Mouse (Mus musculus) MEL (cell line): ENCODE measurements around the gene 1190007I07Rik. TPM values are rescaled to one million over a fixed set of nuclear protein-coding genes. Genes with fewer than 3 reads are reported as not detected.

ENCODE experiments used
- DNase-seq: peaks from one replicate; pipeline ENCODE4 v3.0.0; 2011; ENCODE audit warnings: low read depth, low spot score
- H3K27ac ChIP-seq: 2 replicates; pipeline ENCODE4 v1.5.1; 2012; ENCODE audit warnings: low read depth, mild to moderate bottlenecking, control low read depth, low read length, moderate library complexity; ENCODE audit not compliant: control insufficient read depth
- H3K27me3 ChIP-seq, 2 experiments: fragments of 150-350 bp in 1 of 2; sonication (generic) in 1 of 2; 2 replicates each; pipeline ENCODE4 v1.6.1; 2012; ENCODE audit warnings: low read length in 2 of 2, mild to moderate bottlenecking in 2 of 2, improper control_type of control experiment in 1 of 2, moderate library complexity in 1 of 2; ENCODE audit not compliant: insufficient read depth in 2 of 2, control insufficient read depth in 1 of 2
- H3K36me3 ChIP-seq, 2 experiments: 2 replicates each; pipeline ENCODE4 v1.6.1; 2012 to 2014; ENCODE audit warnings: low read length in 2 of 2, improper control_type of control experiment in 1 of 2, inconsistent platforms in 1 of 2, mild to moderate bottlenecking in 1 of 2; ENCODE audit not compliant: insufficient read depth in 2 of 2, control insufficient read depth in 1 of 2
- H3K4me1 ChIP-seq, 2 experiments: fragments of 150-350 bp in 1 of 2; sonication (generic) in 1 of 2; 2 replicates each; pipeline ENCODE4 v1.6.1; 2012; ENCODE audit warnings: low read length in 2 of 2, improper control_type of control experiment in 1 of 2, mild to moderate bottlenecking in 1 of 2; ENCODE audit not compliant: insufficient read depth in 2 of 2, control insufficient read depth in 1 of 2
- H3K4me3 ChIP-seq, 2 experiments: fragments of 150-350 bp in 1 of 2; sonication (generic) in 1 of 2; 2 replicates each; pipeline ENCODE4 v1.5.1; 2012; ENCODE audit warnings: low read depth in 2 of 2, low read length in 2 of 2, mild to moderate bottlenecking in 2 of 2, moderate library complexity in 2 of 2, control low read depth in 1 of 2, improper control_type of control experiment in 1 of 2; ENCODE audit not compliant: control insufficient read depth in 1 of 2, insufficient read depth in 1 of 2
- H3K79me2 ChIP-seq: 2 replicates; pipeline ENCODE4 v1.6.1; 2012; ENCODE audit warnings: mild to moderate bottlenecking, low read length, moderate library complexity; ENCODE audit not compliant: control insufficient read depth, poor library complexity, insufficient read depth
- H3K9ac ChIP-seq: 2 replicates; pipeline ENCODE4 v1.6.1; 2012; ENCODE audit warnings: low read depth, mild to moderate bottlenecking, control low read depth, low read length, moderate library complexity; ENCODE audit not compliant: control insufficient read depth, poor library complexity, severe bottlenecking
- H3K9me3 ChIP-seq: fragments of 150-350 bp; sonication (generic); replicated peaks from 2 replicates; pipeline ENCODE4 v1.6.1; 2012; ENCODE audit warnings: mild to moderate bottlenecking, low read length, improper control_type of control experiment, moderate library complexity; ENCODE audit not compliant: insufficient read depth
- CHD2 ChIP-seq: IDR thresholded peaks from 2 replicates; pipeline ENCODE4 v1.6.1; 2011; ENCODE audit warnings: low read length, improper control_type of control experiment
- CTCF ChIP-seq, 3 experiments: IDR thresholded peaks in 2 of 3; conservative IDR thresholded peaks in 1 of 3; 2 replicates each; pipeline ENCODE4 v1.5.1; 2011 to 2012; ENCODE audit warnings: low read length in 3 of 3, low read depth in 2 of 3, mild to moderate bottlenecking in 2 of 3, improper control_type of control experiment in 1 of 3, inconsistent platforms in 1 of 3, mixed read lengths in 1 of 3, moderate library complexity in 1 of 3; ENCODE audit not compliant: control insufficient read depth in 1 of 3, insufficient read depth in 1 of 3, poor library complexity in 1 of 3, severe bottlenecking in 1 of 3
- ETS1 ChIP-seq: IDR thresholded peaks from 2 replicates; pipeline ENCODE4 v1.6.1; 2012; ENCODE audit warnings: low read depth, mild to moderate bottlenecking, inconsistent platforms, low read length, improper control_type of control experiment, moderate library complexity
- HCFC1 ChIP-seq: IDR thresholded peaks from 2 replicates; pipeline ENCODE4 v1.6.1; 2012; ENCODE audit warnings: low read depth, mild to moderate bottlenecking, inconsistent platforms, low read length, improper control_type of control experiment, moderate library complexity
- MAZ ChIP-seq: IDR thresholded peaks from 2 replicates; pipeline ENCODE4 v1.6.1; 2012; ENCODE audit warnings: low read depth, mild to moderate bottlenecking, inconsistent platforms, low read length, improper control_type of control experiment
- MXI1 ChIP-seq: IDR thresholded peaks from 2 replicates; pipeline ENCODE4 v1.6.1; 2011; ENCODE audit warnings: mild to moderate bottlenecking, low read depth, low read length, improper control_type of control experiment
- MYC ChIP-seq: IDR thresholded peaks from 2 replicates; pipeline ENCODE4 v1.6.1; 2011; ENCODE audit warnings: low read depth, mild to moderate bottlenecking, low read length, improper control_type of control experiment, moderate library complexity
- POLR2AphosphoS5 ChIP-seq: IDR thresholded peaks from 2 replicates; pipeline ENCODE4 v1.6.1; 2012; ENCODE audit warnings: low read depth, borderline replicate concordance, mild to moderate bottlenecking, inconsistent platforms, low read length, moderate library complexity, mixed read lengths
- SMC3 ChIP-seq: IDR thresholded peaks from 2 replicates; pipeline ENCODE4 v1.6.1; 2011; ENCODE audit warnings: low read depth, low read length, improper control_type of control experiment
- TBP ChIP-seq: IDR thresholded peaks from 2 replicates; pipeline ENCODE4 v1.8.0; 2011; ENCODE audit warnings: low read depth, low read length, improper control_type of control experiment
- TCF12 ChIP-seq: IDR thresholded peaks from 2 replicates; pipeline ENCODE4 v1.6.1; 2014; ENCODE audit warnings: low read depth, mild to moderate bottlenecking, inconsistent platforms, low read length, improper control_type of control experiment, moderate library complexity
- ZKSCAN1 ChIP-seq: IDR thresholded peaks from 2 replicates; pipeline ENCODE4 v1.6.1; 2012; ENCODE audit warnings: low read depth, mild to moderate bottlenecking, inconsistent platforms, low read length, improper control_type of control experiment, moderate library complexity
- ZNF384 ChIP-seq: IDR thresholded peaks from 2 replicates; pipeline ENCODE4 v1.6.1; 2012; ENCODE audit warnings: low read depth, mild to moderate bottlenecking, inconsistent platforms, low read length, improper control_type of control experiment
- polyA plus RNA-seq, 2 experiments: library from polyadenylated mRNA; stranded (reverse) in 1 of 2; unstranded in 1 of 2; fragments of >175 nt in 1 of 2; fragments of >200 nt in 1 of 2; gene quantifications; 2 replicates each; pipeline versions ENCODE4 v1.2.1 to v1.2.4; 2012; ENCODE audit warnings: low replicate concordance in 2 of 2, low read depth in 1 of 2; ENCODE audit not compliant: insufficient read length in 2 of 2, insufficient read depth in 1 of 2, missing spikeins in 1 of 2
- total RNA-seq: library from RNA; depleted of rRNA; stranded (reverse); fragments of 300-350 nt; gene quantifications from 2 replicates; pipeline ENCODE4 v1.2.3, GENCODE M21; 2012

1190007I07Rik gene
- total and polyA plus RNA-seq, 3 experiments: 33.1 to 823 (median 49.7) TPM

GRCm38 (mm10) chr10:82641481-82641880 is 18.5 kb upstream of the 1190007I07Rik start:
- Histone ChIP-seq H3K36me3 (peaks cover 0 to 41% of the 10 kb centered on the region in 2 experiments; a peak in 3 of 4 replicates), H3K9me3 (no peaks in the 10 kb centered on the region), H3K9ac (no peak overlapping the region), H3K4me3 (no peak overlapping the region), H3K79me2 (peaks cover 2% of the 10 kb centered on the region), H3K27ac (no peak overlapping the region), H3K27me3 (no peaks in the 10 kb centered on the region), H3K4me1 (peaks cover 0 to under 1% of the 10 kb centered on the region in 2 experiments; a peak in 2 of 4 replicates)
- no peak for DNase-seq
- no peak for TF ChIP-seq POLR2AphosphoS5
- TF ChIP-seq TCF12: no peak
- no peak for TF ChIP-seq CHD2

DNA sequence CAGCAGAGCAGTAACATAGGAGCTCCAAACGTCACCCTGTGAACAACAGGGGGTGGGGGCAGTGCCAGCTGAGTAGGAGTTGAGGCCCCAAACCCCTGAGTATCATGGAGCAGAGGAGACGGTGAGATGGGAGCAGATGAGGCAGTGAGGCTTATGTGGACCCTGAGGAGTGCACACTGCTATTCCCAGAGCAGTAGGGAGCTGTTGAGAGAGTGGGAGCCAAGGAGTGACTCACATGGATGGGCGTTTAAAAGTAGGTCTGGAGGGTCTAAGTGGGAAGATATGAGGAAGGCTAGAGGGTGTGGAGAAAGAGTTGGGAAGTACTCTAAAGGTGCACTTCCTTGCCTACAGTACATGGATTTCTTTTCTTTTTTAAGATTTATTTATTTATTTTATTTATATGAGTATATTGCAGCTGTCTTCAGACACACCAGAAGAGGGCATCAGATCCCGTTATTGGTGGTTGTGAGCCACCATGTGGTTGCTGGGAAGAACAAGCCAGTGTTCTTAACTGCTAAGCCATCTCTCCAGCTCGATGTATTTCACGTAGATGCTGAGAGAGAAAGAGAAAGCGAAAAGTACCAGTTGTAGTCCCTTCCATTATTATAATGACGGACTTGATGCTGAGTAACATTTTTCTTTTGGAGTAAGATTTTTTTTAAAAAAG is 16.1 kb upstream of the 1190007I07Rik start:
- peaks cover 3 to 32% of the 10 kb centered on the region in 2 experiments; a peak in 3 of 4 replicates for H3K36me3 ChIP-seq
- TF ChIP-seq SMC3: no peak
- no peak for TF ChIP-seq MYC
- peak in 1 of 3 experiments; percentile 4; a peak in 1 of 6 replicates for TF ChIP-seq CTCF (IDR thresholded peaks at IDR 0.05 in 2 of 3, conservative IDR thresholded peaks at IDR 0.05 in 1 of 3; ENCODE audit: control insufficient read depth in 1 of 3, insufficient read depth in 1 of 3, low read depth in 2 of 3, low read length in 3 of 3, poor library complexity in 1 of 3, severe bottlenecking in 1 of 3)

GRCm38 (mm10) chr10:82636321-82636720 is 13.3 kb upstream of the 1190007I07Rik start:
- H3K9me3 ChIP-seq: no peaks in the 10 kb centered on the region
- peaks cover 27% of the 10 kb centered on the region for H3K79me2 ChIP-seq
- H3K27ac ChIP-seq: no peak overlapping the region; the same call in 1 of the 2 replicates
- TF ChIP-seq HCFC1 (no peak), TBP (no peak), ZNF384 (no peak), ZKSCAN1 (no peak), ETS1 (no peak), MXI1 (no peak), MAZ (no peak)
- TF ChIP-seq, all 39 proteins: peak for 0
- Histone ChIP-seq H3K4me1 (peaks cover 2% of the 10 kb centered on the region in 2 experiments; a peak in 2 of 4 replicates), H3K4me3 (no peak overlapping the region), H3K36me3 (peaks cover 4 to 33% of the 10 kb centered on the region in 2 experiments; a peak in 3 of 4 replicates), H3K27me3 (no peaks in the 10 kb centered on the region), H3K9ac (no peak overlapping the region)
- DNase-seq: no peak

More for the DNA sequence above, 16.1 kb upstream of the 1190007I07Rik start:
- peaks cover 0 to 2% of the 10 kb centered on the region in 2 experiments; a peak in 2 of 4 replicates for H3K4me1 ChIP-seq
- no peak overlapping the region for H3K4me3 ChIP-seq
- no peak overlapping the region for H3K9ac ChIP-seq
- H3K27ac ChIP-seq: no peak overlapping the region
- no peaks in the 10 kb centered on the region for H3K9me3 ChIP-seq
- H3K79me2 ChIP-seq: peaks cover 10% of the 10 kb centered on the region
- no peak for DNase-seq
- H3K27me3 ChIP-seq: no peaks in the 10 kb centered on the region
